8 mouse cellular contexts compared by ENCODE assay signal in genomic region chr5:129061579-129061978, GRCm38 (mm10). TPM values are rescaled to one million over a fixed set of nuclear protein-coding genes. Genes with fewer than 3 reads are reported as not detected.
DNase-seq lines count a peak whose midpoint lies in the region; ATAC-seq and TF ChIP-seq lines count a peak whose summit lies in the region.

No protein-coding gene starts in this region.

- no peaks in the 10 kb centered on the region for H3K9me3 ChIP-seq in heart, embryonic 11.5 days (replicated peaks; ENCODE audit: control insufficient read depth, low read length)
- H3K9me3 ChIP-seq in heart, embryonic 10.5 days, result no peaks in the 10 kb centered on the region
- no peaks in the 10 kb centered on the region for H3K9me3 ChIP-seq in stomach, postnatal 0 days (ENCODE audit: control insufficient read depth, low read length)

- peak; percentile 57 to 78 for DNase-seq in heart, adult 18-20 months
- peak; percentile 48 for DNase-seq in Muller cell, postnatal 12 days (ENCODE audit: inconsistent ontology term)
- peak; percentile 81 for DNase-seq in embryo, embryonic 10 days (ENCODE audit: low spot score)
- peak; percentile 81 for DNase-seq in heart, embryonic 10.5 days (ENCODE audit: low spot score)
- DNase-seq in kidney, postnatal 36 days, result peak; percentile 65 to 82
- DNase-seq in lung, postnatal 36 days, result peak; percentile 76
- DNase-seq in stomach, postnatal 0 days (ENCODE audit: low spot score), result peak; percentile 52

- no peak for ATAC-seq in heart, embryonic 11.5 days (replicated peaks; ENCODE audit: insufficient number of reproducible peaks, low FRiP score, low TSS enrichment)
- no peak for ATAC-seq in stomach, postnatal 0 days (ENCODE audit: low FRiP score, low TSS enrichment)

- H3K27ac ChIP-seq in heart, embryonic 11.5 days (ENCODE audit: low read depth, low read length), result no peak overlapping the region
- H3K27ac ChIP-seq in heart, embryonic 10.5 days, result no peak overlapping the region
- H3K27ac ChIP-seq in stomach, postnatal 0 days (replicated peaks), result no peak overlapping the region

- WGBS in heart, embryonic 11.5 days (ENCODE audit: insufficient replicate concordance), result 23% methylated on average over 13 of the region's 13 CpGs
- WGBS in heart, embryonic 10.5 days, result 22% methylated on average over 13 of the region's 13 CpGs
- WGBS in stomach, postnatal 0 days, result 16% methylated on average over 13 of the region's 13 CpGs

- peaks cover 12% of the 10 kb centered on the region; the same call in 1 of the 2 replicates for H3K27me3 ChIP-seq in heart, embryonic 11.5 days (ENCODE audit: control insufficient read depth, insufficient read depth, low read length)
- H3K27me3 ChIP-seq in heart, embryonic 10.5 days (ENCODE audit: insufficient read depth, poor library complexity, severe bottlenecking), result peaks cover 34% of the 10 kb centered on the region
- no peaks in the 10 kb centered on the region for H3K27me3 ChIP-seq in stomach, postnatal 0 days (ENCODE audit: control insufficient read depth, insufficient read depth, low read length)

- no peaks in the 10 kb centered on the region for H3K4me1 ChIP-seq in heart, embryonic 11.5 days (ENCODE audit: control insufficient read depth, insufficient read depth, low read length)
- peaks cover 8% of the 10 kb centered on the region for H3K4me1 ChIP-seq in heart, embryonic 10.5 days
- no peaks in the 10 kb centered on the region for H3K4me1 ChIP-seq in stomach, postnatal 0 days (replicated peaks; ENCODE audit: control insufficient read depth, insufficient read depth)

- peak; percentile 88 for TF ChIP-seq CTCF in stomach, postnatal 0 days (IDR thresholded peaks at IDR 0.05; ENCODE audit: low read depth)

- TF ChIP-seq EP300 in stomach, postnatal 0 days (optimal IDR thresholded peaks at IDR 0.05), result no peak

- no peak overlapping the region for H3K4me3 ChIP-seq in heart, embryonic 11.5 days (ENCODE audit: low read depth, low read length)
- no peak overlapping the region for H3K4me3 ChIP-seq in heart, embryonic 10.5 days
- no peak overlapping the region for H3K4me3 ChIP-seq in stomach, postnatal 0 days (ENCODE audit: low read depth, low read length)

- H3K4me2 ChIP-seq in heart, embryonic 11.5 days, result no peak overlapping the region
- no peak overlapping the region for H3K4me2 ChIP-seq in stomach, postnatal 0 days (replicated peaks; ENCODE audit: low read depth)

- no peak overlapping the region for H3K9ac ChIP-seq in heart, embryonic 11.5 days (ENCODE audit: low read depth, low read length)
- H3K9ac ChIP-seq in stomach, postnatal 0 days (ENCODE audit: low read length), result no peak overlapping the region

- no peaks in the 10 kb centered on the region for H3K36me3 ChIP-seq in heart, embryonic 11.5 days (ENCODE audit: control insufficient read depth, insufficient read depth, low read length)
- H3K36me3 ChIP-seq in heart, embryonic 10.5 days, result no peaks in the 10 kb centered on the region
- H3K36me3 ChIP-seq in stomach, postnatal 0 days (ENCODE audit: control insufficient read depth, insufficient read depth, low read length), result no peaks in the 10 kb centered on the region

RNA-seq across cellular contexts. Expression of gene Adgrd1, which starts 35.0 kb away (rescaled TPM):
- total RNA-seq in heart, adult 18-20 months (2021), result 1 to 10 TPM; 3.4 to 4.3 TPM
- 0.23 and 0.31 TPM in 2 replicates for polyA plus RNA-seq in heart, embryonic 11.5 days (2014; fragmentation: Nextera tagmentation; extraction: Ambion mirVana)
- 0.11 and 0.26 TPM in 2 replicates for polyA plus RNA-seq in heart, embryonic 10.5 days (2016; fragmentation: Nextera tagmentation; extraction: Ambion mirVana)
- 3.1 and 3.7 TPM in 2 replicates for polyA plus RNA-seq in stomach, postnatal 0 days (2015; fragmentation: Nextera tagmentation; extraction: Ambion mirVana)

RNA-seq across cellular contexts. Expression of gene Ran, which starts 41.7 kb away (rescaled TPM):
- total RNA-seq in heart, adult 18-20 months (2021), result 100 to 1,000 TPM in 1 of 2 experiments, 10 to 100 TPM in 1; 99.7 to 125 TPM
- polyA plus RNA-seq in heart, embryonic 11.5 days (2014; fragmentation: Nextera tagmentation; extraction: Ambion mirVana), result 499 and 500 TPM in 2 replicates
- polyA plus RNA-seq in heart, embryonic 10.5 days (2016; fragmentation: Nextera tagmentation; extraction: Ambion mirVana), result 581 and 755 TPM in 2 replicates
- 226 and 257 TPM in 2 replicates for polyA plus RNA-seq in stomach, postnatal 0 days (2015; fragmentation: Nextera tagmentation; extraction: Ambion mirVana)

RNA-seq across cellular contexts. Expression of gene Stx2, which starts 53.2 kb away (rescaled TPM):
- 10 to 100 TPM; 10.5 to 13.4 TPM for total RNA-seq in heart, adult 18-20 months (2021)
- 23.1 and 24.2 TPM in 2 replicates for polyA plus RNA-seq in heart, embryonic 11.5 days (2014; fragmentation: Nextera tagmentation; extraction: Ambion mirVana)
- polyA plus RNA-seq in heart, embryonic 10.5 days (2016; fragmentation: Nextera tagmentation; extraction: Ambion mirVana), result 19.8 and 23.9 TPM in 2 replicates
- 10.4 and 10.9 TPM in 2 replicates for polyA plus RNA-seq in stomach, postnatal 0 days (2015; fragmentation: Nextera tagmentation; extraction: Ambion mirVana)
